ENCODE assay signal across 23 mouse cellular contexts in the genomic region with DNA sequence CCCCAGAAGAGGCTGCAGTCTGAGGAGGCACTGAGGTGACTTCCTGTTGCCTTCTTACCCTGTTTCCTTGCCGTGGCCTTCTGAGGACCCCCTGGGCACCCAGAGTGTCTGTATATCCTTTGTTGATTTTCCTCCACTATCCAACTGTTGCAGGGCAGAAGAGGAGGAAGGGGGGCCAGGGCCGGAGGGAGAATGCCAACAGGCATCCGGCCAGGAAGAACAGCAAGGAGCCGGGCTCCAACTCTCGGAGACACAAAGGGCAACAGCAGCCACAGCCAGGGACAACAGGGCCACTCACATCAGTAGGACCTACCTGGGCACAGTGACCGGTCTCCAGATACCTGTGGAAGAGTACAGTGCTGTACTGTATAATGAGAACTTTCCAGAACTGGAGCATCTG. TPM values are rescaled to one million over a fixed set of nuclear protein-coding genes. Genes with fewer than 3 reads are reported as not detected.
"Had no signal": no experiment of that assay in that cellular context is flagged by ENCODE, and none has a peak within 500 bp of the region (broad histone marks: within the 10 kb centered on the region; RNA-seq: fewer than 3 reads in every experiment).

No protein-coding gene starts in this region.

- H3K4me3 ChIP-seq: layer of hippocampus, adult 2 months; limb, embryonic 12.5 days; limb, embryonic 15.5 days; midbrain, embryonic 12.5 days; midbrain, embryonic 15.5 days; neural tube, embryonic 12.5 days; neural tube, embryonic 15.5 days had no signal

- H3K27me3 ChIP-seq: midbrain, embryonic 15.5 days had no signal

- H3K9me3 ChIP-seq: limb, embryonic 12.5 days; limb, embryonic 15.5 days; midbrain, embryonic 12.5 days; midbrain, embryonic 15.5 days; neural tube, embryonic 12.5 days; neural tube, embryonic 15.5 days had no signal

- H3K27ac ChIP-seq: layer of hippocampus, adult 2 months; limb, embryonic 12.5 days; limb, embryonic 15.5 days; liver, embryonic 14.5 days; macrophage; midbrain, embryonic 12.5 days; midbrain, embryonic 15.5 days; neural tube, embryonic 12.5 days; neural tube, embryonic 15.5 days; stomach, postnatal 0 days had no signal

- H3K4me1 ChIP-seq: limb, embryonic 12.5 days; limb, embryonic 15.5 days; midbrain, embryonic 15.5 days had no signal

- ATAC-seq: liver, postnatal 0 days; midbrain, embryonic 15.5 days had no signal

- H3K36me3 ChIP-seq: limb, embryonic 12.5 days; limb, embryonic 15.5 days; midbrain, embryonic 12.5 days; midbrain, embryonic 15.5 days; neural tube, embryonic 12.5 days; neural tube, embryonic 15.5 days had no signal

- DNase-seq: kidney, adult 11 months; kidney, adult 8-10 months; kidney, postnatal 25 days; layer of hippocampus, adult 9-11 months; liver, postnatal 0 days; right cerebral cortex, adult 18-20 months; right cerebral cortex, postnatal 14 days; right cerebral cortex, postnatal 4 days; thymus, adult 2 months; thymus, postnatal 14 days; thymus, postnatal 4 days had no signal

- H3K9ac ChIP-seq: limb, embryonic 12.5 days; limb, embryonic 15.5 days; liver, embryonic 14.5 days; liver, postnatal 0 days; midbrain, embryonic 12.5 days; midbrain, embryonic 15.5 days; neural tube, embryonic 12.5 days; neural tube, embryonic 15.5 days had no signal

- H3K4me2 ChIP-seq: limb, embryonic 12.5 days; limb, embryonic 15.5 days; liver, embryonic 11.5 days; midbrain, embryonic 12.5 days; midbrain, embryonic 15.5 days; neural tube, embryonic 12.5 days; neural tube, embryonic 15.5 days had no signal

RNA-seq across cellular contexts. Expression of a gene that starts 22.0 kb away (rescaled TPM):
- polyA plus RNA-seq: macrophage had no signal

RNA-seq across cellular contexts. Expression of a gene that starts 57.3 kb away (rescaled TPM):
- polyA plus RNA-seq: large intestine, adult 2 months; limb, embryonic 12.5 days had no signal
